Mouse (Mus musculus) forebrain, postnatal 0 days (tissue): ENCODE measurements around the gene Cyp2b10. TPM values are rescaled to one million over a fixed set of nuclear protein-coding genes. Genes with fewer than 3 reads are reported as not detected.
"Not testable (repeated sequence)": the region's sequence is repeated elsewhere in the genome, so short reads cannot be mapped to it uniquely, and the experiment has no call there.

Source experiments
- ATAC-seq: fragments of 200-750 bp; cut with Nextera tagmentation; 2 replicates; pipeline ENCODE4 v1.8.0; 2017; ENCODE audit warnings: mild to moderate bottlenecking, moderate library complexity
- DNase-seq: peaks from one replicate; pipeline ENCODE4 v3.0.0-alpha.2; 2015
- H3K27ac ChIP-seq: fragments of 300-500 bp; sonication (generic); 2 replicates; pipeline ENCODE4 v1.5.1; 2014; ENCODE audit warnings: low read depth, mild to moderate bottlenecking, antibody characterized with exemption, low read length, moderate library complexity, mixed read lengths
- H3K27me3 ChIP-seq: fragments of 300-500 bp; sonication (generic); 2 replicates; pipeline ENCODE4 v1.6.1; 2014; ENCODE audit warnings: mild to moderate bottlenecking, low read length, mixed read lengths; ENCODE audit not compliant: insufficient read depth
- H3K36me3 ChIP-seq: fragments of 300-500 bp; sonication (generic); 2 replicates; pipeline ENCODE4 v1.6.1; 2014; ENCODE audit warnings: mild to moderate bottlenecking, moderate library complexity; ENCODE audit not compliant: insufficient read depth
- H3K4me1 ChIP-seq: fragments of 300-500 bp; sonication (generic); 2 replicates; pipeline ENCODE4 v1.6.1; 2014; ENCODE audit warnings: antibody characterized with exemption; ENCODE audit not compliant: insufficient read depth
- H3K4me2 ChIP-seq: fragments of 300-500 bp; sonication (generic); 2 replicates; pipeline ENCODE4 v1.6.1; 2014; ENCODE audit warnings: low read depth, mild to moderate bottlenecking, moderate library complexity
- H3K4me3 ChIP-seq: fragments of 300-500 bp; sonication (generic); 2 replicates; pipeline ENCODE4 v1.5.1; 2014; ENCODE audit warnings: low read depth, low read length, mixed read lengths
- H3K9ac ChIP-seq: fragments of 300-500 bp; sonication (generic); 2 replicates; pipeline ENCODE4 v1.6.1; 2014; ENCODE audit warnings: mild to moderate bottlenecking
- H3K9me3 ChIP-seq: fragments of 300-500 bp; sonication (generic); 2 replicates; pipeline ENCODE4 v1.6.1; 2016; ENCODE audit warnings: low read length
- CTCF ChIP-seq: sonication (generic); IDR thresholded peaks from 2 replicates; pipeline ENCODE4 v1.5.1; 2016; ENCODE audit warnings: antibody characterized with exemption, control low read depth, low read depth
- WGBS: fragments of 180-500 bp; shearing (Covaris S2); extraction: QIAGEN DNeasy Blood & Tissue Kit; methylation state at CpG from one replicate; pipeline ENCODE4 v1.1.7; 2014; 5-methylcytosine and 5-hydroxymethylcytosine counted together
- polyA plus RNA-seq: library from polyadenylated mRNA; unstranded; fragments of >200 nt; fragmentation: Nextera tagmentation; extraction: Ambion mirVana; gene quantifications from 2 replicates; pipeline ENCODE4 v1.2.1, GENCODE M21; 2015
- total RNA-seq: library from RNA; depleted of rRNA; stranded (reverse); fragments of >200 nt; gene quantifications from 2 replicates; pipeline ENCODE4 v1.2.3, GENCODE M21; 2014

Cyp2b10 gene
- total and polyA plus RNA-seq, 2 experiments from 2014 or later: not detected

GRCm38 (mm10) chr7:25864861-25865260 is 32.6 kb upstream of the Cyp2b10 start:
- H3K36me3 ChIP-seq: no peaks in the 10 kb centered on the region
- H3K9ac ChIP-seq: no peak overlapping the region
- H3K4me1 ChIP-seq: no peaks in the 10 kb centered on the region
- H3K4me3 ChIP-seq: no peak overlapping the region
- 35% methylated on average over 5 of the region's 5 CpGs for WGBS
- no peak for TF ChIP-seq CTCF
- H3K4me2 ChIP-seq: no peak overlapping the region
- H3K27me3 ChIP-seq: no peaks in the 10 kb centered on the region
- ATAC-seq (no peak), DNase-seq (no peak)
- no peaks in the 10 kb centered on the region for H3K9me3 ChIP-seq
- H3K27ac ChIP-seq: no peak overlapping the region

- TF ChIP-seq CTCF: no peak
- no peak for DNase-seq
- Histone ChIP-seq H3K9ac (no peak overlapping the region), H3K4me1 (no peaks in the 10 kb centered on the region), H3K27ac (no peak overlapping the region), H3K9me3 (no peaks in the 10 kb centered on the region), H3K4me3 (no peak overlapping the region), H3K27me3 (no peaks in the 10 kb centered on the region), H3K4me2 (no peak overlapping the region), H3K36me3 (no peaks in the 10 kb centered on the region)
- no peak for ATAC-seq
- 86% methylated on average over 2 of the region's 2 CpGs for WGBS
Measured at GRCm38 (mm10) chr7:25869789-25870188, 27.6 kb upstream of the Cyp2b10 start.

GRCm38 (mm10) chr7:25872624-25873023 is 24.8 kb upstream of the Cyp2b10 start:
- H3K9ac ChIP-seq: no peak overlapping the region
- no peak overlapping the region for H3K27ac ChIP-seq
- H3K4me1 ChIP-seq: no peaks in the 10 kb centered on the region
- no peaks in the 10 kb centered on the region for H3K36me3 ChIP-seq
- no peak for ATAC-seq
- H3K4me3 ChIP-seq: no peak overlapping the region
- TF ChIP-seq CTCF: no peak
- H3K9me3 ChIP-seq: no peaks in the 10 kb centered on the region
- no peak overlapping the region for H3K4me2 ChIP-seq
- H3K27me3 ChIP-seq: no peaks in the 10 kb centered on the region
- DNase-seq: no peak

- H3K27ac ChIP-seq: no peak overlapping the region
- H3K4me2 ChIP-seq: no peak overlapping the region
- TF ChIP-seq CTCF: no peak
- ATAC-seq (no peak), DNase-seq (no peak)
- no peaks in the 10 kb centered on the region for H3K4me1 ChIP-seq
- H3K9me3 ChIP-seq: no peaks in the 10 kb centered on the region
- no peak overlapping the region for H3K4me3 ChIP-seq
- no peaks in the 10 kb centered on the region for H3K36me3 ChIP-seq
- 43% methylated on average over 6 of the region's 6 CpGs for WGBS
- H3K9ac ChIP-seq: no peak overlapping the region
- H3K27me3 ChIP-seq: no peaks in the 10 kb centered on the region
Measured at GRCm38 (mm10) chr7:25878735-25879134, 18.7 kb upstream of the Cyp2b10 start.

- not testable (repeated sequence) for ATAC-seq, H3K9me3 ChIP-seq
- 3% methylated on average over 7 of the region's 7 CpGs for WGBS
Measured at GRCm38 (mm10) chr7:25880721-25881120, 16.7 kb upstream of the Cyp2b10 start.

GRCm38 (mm10) chr7:25884272-25884671 is 13.1 kb upstream of the Cyp2b10 start:
- DNase-seq (no peak), ATAC-seq (no peak)
- TF ChIP-seq CTCF: no peak
- H3K27ac ChIP-seq: no peak overlapping the region
- no peak overlapping the region for H3K4me3 ChIP-seq
- H3K4me1 ChIP-seq: no peaks in the 10 kb centered on the region
- H3K9me3 ChIP-seq: no peaks in the 10 kb centered on the region
- H3K9ac ChIP-seq: no peak overlapping the region
- 85% methylated on average over 1 of the region's 1 CpGs for WGBS
- H3K36me3 ChIP-seq: no peaks in the 10 kb centered on the region
- H3K27me3 ChIP-seq: no peaks in the 10 kb centered on the region
- no peak overlapping the region for H3K4me2 ChIP-seq

More at GRCm38 (mm10) chr7:25880721-25881120, 16.7 kb upstream of the Cyp2b10 start:
- H3K36me3 ChIP-seq, H3K27me3 ChIP-seq, H3K4me1 ChIP-seq, H3K4me3 ChIP-seq, H3K9ac ChIP-seq, DNase-seq, H3K4me2 ChIP-seq, H3K27ac ChIP-seq: not testable (repeated sequence)

GRCm38 (mm10) chr7:25887758-25888157 is 9.7 kb upstream of the Cyp2b10 start:
- DNase-seq (no peak), ATAC-seq (no peak)
- no peak overlapping the region for H3K27ac ChIP-seq
- H3K4me2 ChIP-seq: no peak overlapping the region
- no peaks in the 10 kb centered on the region for H3K27me3 ChIP-seq
- no peaks in the 10 kb centered on the region for H3K4me1 ChIP-seq
- no peaks in the 10 kb centered on the region for H3K36me3 ChIP-seq
- H3K4me3 ChIP-seq: no peak overlapping the region
- H3K9ac ChIP-seq: no peak overlapping the region
- WGBS: 79% methylated on average over 3 of the region's 3 CpGs
- no peaks in the 10 kb centered on the region for H3K9me3 ChIP-seq
- TF ChIP-seq CTCF: no peak

- no peaks in the 10 kb centered on the region for H3K9me3 ChIP-seq
- no peak overlapping the region for H3K27ac ChIP-seq
- WGBS: 88% methylated on average over 5 of the region's 5 CpGs
- H3K27me3 ChIP-seq: no peaks in the 10 kb centered on the region
- ATAC-seq: no peak
- no peak for DNase-seq
- no peaks in the 10 kb centered on the region for H3K36me3 ChIP-seq
- H3K4me2 ChIP-seq: no peak overlapping the region
- no peak overlapping the region for H3K9ac ChIP-seq
- H3K4me3 ChIP-seq: no peak overlapping the region
- no peaks in the 10 kb centered on the region for H3K4me1 ChIP-seq
- TF ChIP-seq CTCF: no peak
Measured at GRCm38 (mm10) chr7:25893159-25893558, 4.3 kb upstream of the Cyp2b10 start.
